Mouse (Mus musculus) cortical plate, adult 2 months (tissue): ENCODE data around the gene 1810024B03Rik.

ENCODE experiments used
- CTCF ChIP-seq: fragments of 200-500 bp; IDR thresholded peaks from 2 replicates; pipeline ENCODE4 v1.5.1; 2011; ENCODE audit warnings: mild to moderate bottlenecking, control low read depth, low read length; ENCODE audit not compliant: insufficient read depth; ENCODE audit errors: extremely low read depth
- POLR2A ChIP-seq: fragments of 200-500 bp; IDR thresholded peaks from 2 replicates; pipeline ENCODE4 v1.6.1; 2011; ENCODE audit warnings: mild to moderate bottlenecking, low read length, control low read depth; ENCODE audit not compliant: insufficient read depth; ENCODE audit errors: extremely low read depth

- no peak for TF ChIP-seq CTCF
- TF ChIP-seq POLR2A, result no peak
Observed at GRCm38 (mm10) chr2:127206916-127207315, 1.2 kb downstream of the 1810024B03Rik start.
